8 mouse cellular contexts compared by ENCODE assay signal in genomic region chr8:8658426-8659224, GRCm38 (mm10). TPM values are rescaled to one million over a fixed set of nuclear protein-coding genes. Genes with fewer than 3 reads are reported as not detected.
DNase-seq lines count a peak whose midpoint lies in the region; ATAC-seq lines count a peak whose summit lies in the region.

No protein-coding gene starts in this region.

- H3K4me3 ChIP-seq in intestine, embryonic 14.5 days (ENCODE audit: low read depth, low read length) = peak overlapping the region; percentile 75

- no peaks in the 10 kb centered on the region for H3K27me3 ChIP-seq in intestine, embryonic 14.5 days (replicated peaks; ENCODE audit: control insufficient read depth, insufficient read depth, low read length)

- H3K9me3 ChIP-seq in intestine, embryonic 14.5 days (ENCODE audit: control insufficient read depth, low read length) = no peaks in the 10 kb centered on the region

- no peaks in the 10 kb centered on the region for H3K36me3 ChIP-seq in intestine, embryonic 14.5 days (ENCODE audit: control insufficient read depth, insufficient read depth, low read length)

- H3K9ac ChIP-seq in intestine, embryonic 14.5 days (ENCODE audit: low read length) = peak overlapping the region; percentile 85

- peak; percentile 17; the same call in 1 of the 2 replicates for ATAC-seq in intestine, embryonic 14.5 days (replicated peaks; ENCODE audit: low FRiP score, low TSS enrichment, low read depth)
- peak; percentile 51; the same call in 1 of the 2 replicates for ATAC-seq in megakaryocyte-erythroid progenitor cell, adult 5-6 weeks (replicated peaks; ENCODE audit: low FRiP score, low TSS enrichment, poor library complexity, severe bottlenecking)
- no peak for ATAC-seq in activated CD4-positive, CD25-positive, alpha-beta regulatory T cell, adult 4 months

- 3% methylated on average over 19 of the region's 19 CpGs for WGBS in intestine, embryonic 14.5 days

- intact Hi-C loops in left cerebral cortex, postnatal 25 days (cut with DNase I) = loop anchor here (5.0 to 10.0 kb wide), 5 partner anchors 554 to 1641 kb away; no protein-coding TSS in a partner anchor

- peak overlapping the region; percentile 53 for H3K4me2 ChIP-seq in intestine, embryonic 14.5 days (ENCODE audit: low read length)

- H3K27ac ChIP-seq in intestine, embryonic 14.5 days (ENCODE audit: low read depth) = peak overlapping the region; percentile 29; the same call in 1 of the 2 replicates

- DNase-seq in adrenal gland, adult 2 months = peak; percentile 85
- peak; percentile 93 for DNase-seq in embryo, embryonic 10.5 days (ENCODE audit: low spot score)
- DNase-seq in gastrocnemius, postnatal 25 days = peak; percentile 71
- peak; percentile 92 for DNase-seq in intestine, embryonic 14.5 days (ENCODE audit: low spot score)
- peak; percentile 84 to 90 for DNase-seq in left cerebral cortex, postnatal 25 days (ENCODE audit: low spot score in 2 of 2)
- DNase-seq in right cerebral cortex, postnatal 36 days (ENCODE audit: low spot score in 2 of 2) = peak; percentile 79 to 80

- peaks cover 26% of the 10 kb centered on the region for H3K4me1 ChIP-seq in intestine, embryonic 14.5 days (replicated peaks; ENCODE audit: control insufficient read depth, insufficient read depth, low read length)

RNA-seq across cellular contexts. Expression of gene Efnb2, which starts 2.4 kb away (rescaled TPM):
- 10 to 100 TPM; 15.1 to 18.0 TPM for total RNA-seq in adrenal gland, adult 2 months (2021)
- 17.5 and 23.9 TPM in 2 replicates for polyA plus RNA-seq in adrenal gland, adult 2 months (2012; rRNA removed)
- 1 to 10 TPM; 6.3 to 6.9 TPM for total RNA-seq in gastrocnemius, postnatal 25 days (2021)
- 18.8 and 19.1 TPM in 2 replicates for polyA plus RNA-seq in intestine, embryonic 14.5 days (2014; fragmentation: Nextera tagmentation; extraction: Ambion mirVana)
- 10 to 100 TPM; 67.2 to 69.6 TPM for total RNA-seq in left cerebral cortex, postnatal 25 days (2021)
- 0.42 TPM in 1 of 2 replicates, not detected in the other for total RNA-seq in megakaryocyte-erythroid progenitor cell, adult 5-6 weeks (2014; fragmentation: Nextera tagmentation)
- 0.09 TPM in 1 of 2 replicates, not detected in the other for total RNA-seq in megakaryocyte-erythroid progenitor cell, adult 5-6 weeks (2017)
- under 1 TPM in 1 of 2 experiments, not detected in 1; 0.07 TPM for polyA plus RNA-seq in activated CD4-positive, CD25-positive, alpha-beta regulatory T cell, adult 4 months (2017; shearing (Covaris generic))

RNA-seq across cellular contexts. Expression of gene Arglu1, which starts 31.7 kb away (rescaled TPM):
- total RNA-seq in adrenal gland, adult 2 months (2021) = 10 to 100 TPM; 56.6 to 59.4 TPM
- 29.7 and 31.6 TPM in 2 replicates for polyA plus RNA-seq in adrenal gland, adult 2 months (2012; rRNA removed)
- total RNA-seq in gastrocnemius, postnatal 25 days (2021) = 10 to 100 TPM; 27.5 to 28.1 TPM
- polyA plus RNA-seq in intestine, embryonic 14.5 days (2014; fragmentation: Nextera tagmentation; extraction: Ambion mirVana) = 134 and 135 TPM in 2 replicates
- 100 to 1,000 TPM in 1 of 2 experiments, 10 to 100 TPM in 1; 85.3 to 102 TPM for total RNA-seq in left cerebral cortex, postnatal 25 days (2021)
- 98.0 and 112 TPM in 2 replicates for total RNA-seq in megakaryocyte-erythroid progenitor cell, adult 5-6 weeks (2014; fragmentation: Nextera tagmentation)
- 90.1 and 128 TPM in 2 replicates for total RNA-seq in megakaryocyte-erythroid progenitor cell, adult 5-6 weeks (2017)
- 100 to 1,000 TPM; 117 to 186 TPM for polyA plus RNA-seq in activated CD4-positive, CD25-positive, alpha-beta regulatory T cell, adult 4 months (2017; shearing (Covaris generic))

Comparison
In these comparisons a context has a peak if more than half of its experiments do, and no peak if none do; other contexts are left out.
1. RNA of gene Efnb2, which starts 2.4 kb away (total RNA-seq): 67.2 to 69.6 TPM in left cerebral cortex, postnatal 25 days, 15.1 to 18.0 TPM in adrenal gland, adult 2 months and 6.3 to 6.9 TPM in gastrocnemius, postnatal 25 days; 0.09 to 0.42 TPM in megakaryocyte-erythroid progenitor cell, adult 5-6 weeks; every median in the first group is over 4 times any median in the second.
2. Peak in every context shown above with its lines, with median percentiles within 50 percentile points of each other: DNase-seq.